Mouse (Mus musculus) neural tube, embryonic 15.5 days (tissue): ENCODE results near the gene Ripor1. TPM values are rescaled to one million over a fixed set of nuclear protein-coding genes. Genes with fewer than 3 reads are reported as not detected.
"Not testable (repeated sequence)": the region's sequence is repeated elsewhere in the genome, so short reads cannot be mapped to it uniquely, and the experiment has no call there.

Experiments used
- ATAC-seq: fragments of 200-750 bp; cut with Nextera tagmentation; 2 replicates; pipeline ENCODE4 v1.8.0; 2017; ENCODE audit warnings: mild to moderate bottlenecking, moderate TSS enrichment, moderate library complexity; ENCODE audit not compliant: low FRiP score
- H3K27ac ChIP-seq: fragments of 300-500 bp; sonication (generic); replicated peaks from 2 replicates; pipeline ENCODE4 v1.5.1; 2015; ENCODE audit warnings: mild to moderate bottlenecking, inconsistent platforms
- H3K27me3 ChIP-seq: fragments of 300-500 bp; sonication (generic); replicated peaks from 2 replicates; pipeline ENCODE4 v1.6.1; 2015; ENCODE audit warnings: inconsistent platforms
- H3K36me3 ChIP-seq: fragments of 300-500 bp; sonication (generic); 2 replicates; pipeline ENCODE4 v1.6.1; 2015; ENCODE audit warnings: inconsistent platforms
- H3K4me1 ChIP-seq: fragments of 300-500 bp; sonication (generic); 2 replicates; pipeline ENCODE4 v1.6.1; 2015; ENCODE audit warnings: inconsistent platforms
- H3K4me2 ChIP-seq: fragments of 300-500 bp; sonication (generic); 2 replicates; pipeline ENCODE4 v1.6.1; 2015; ENCODE audit warnings: inconsistent platforms, mild to moderate bottlenecking, moderate library complexity
- H3K4me3 ChIP-seq: fragments of 300-500 bp; sonication (generic); replicated peaks from 2 replicates; pipeline ENCODE4 v1.5.1; 2015; ENCODE audit warnings: mild to moderate bottlenecking, inconsistent platforms
- H3K9ac ChIP-seq: fragments of 300-500 bp; sonication (generic); replicated peaks from 2 replicates; pipeline ENCODE4 v1.6.1; 2015; ENCODE audit warnings: mild to moderate bottlenecking, inconsistent platforms
- H3K9me3 ChIP-seq: fragments of 300-500 bp; sonication (generic); replicated peaks from 2 replicates; pipeline ENCODE4 v1.6.1; 2016; ENCODE audit warnings: inconsistent platforms
- WGBS: fragments of 180-500 bp; shearing (Covaris S2); methylation state at CpG from one replicate; pipeline ENCODE4 v1.1.7; 2015; ENCODE audit warnings: mixed read lengths; 5-methylcytosine and 5-hydroxymethylcytosine counted together
- polyA plus RNA-seq: library from polyadenylated mRNA; unstranded; fragments of >200 nt; fragmentation: Nextera tagmentation; extraction: Ambion mirVana; gene quantifications from 2 replicates; pipeline ENCODE4 v1.2.1, GENCODE M21; 2015

Ripor1 gene
- 34.0 and 37.4 TPM in 2 replicates for polyA plus RNA-seq

GRCm38 (mm10) chr8:105604804-105605381, at the start of gene Ripor1:
Gene Ripor1, plus strand, starts transcription at chr8:105605255.
- WGBS, result under 1% methylated on average over 36 of the region's 42 CpGs
- H3K9ac ChIP-seq, result peak within 1 kb of the TSS; percentile 88
- H3K36me3 ChIP-seq, result no peaks in the 10 kb centered on the region
- peak within 1 kb of the TSS; percentile 67 for H3K4me3 ChIP-seq
- H3K27ac ChIP-seq, result peak within 1 kb of the TSS; percentile 91
- ATAC-seq, result peak; percentile 83
- H3K4me1 ChIP-seq, result peaks cover 33% of the 10 kb centered on the region
- H3K27me3 ChIP-seq, result no peaks in the 10 kb centered on the region
- no peaks in the 10 kb centered on the region for H3K9me3 ChIP-seq
- H3K4me2 ChIP-seq, result peak within 1 kb of the TSS; percentile 87

DNA sequence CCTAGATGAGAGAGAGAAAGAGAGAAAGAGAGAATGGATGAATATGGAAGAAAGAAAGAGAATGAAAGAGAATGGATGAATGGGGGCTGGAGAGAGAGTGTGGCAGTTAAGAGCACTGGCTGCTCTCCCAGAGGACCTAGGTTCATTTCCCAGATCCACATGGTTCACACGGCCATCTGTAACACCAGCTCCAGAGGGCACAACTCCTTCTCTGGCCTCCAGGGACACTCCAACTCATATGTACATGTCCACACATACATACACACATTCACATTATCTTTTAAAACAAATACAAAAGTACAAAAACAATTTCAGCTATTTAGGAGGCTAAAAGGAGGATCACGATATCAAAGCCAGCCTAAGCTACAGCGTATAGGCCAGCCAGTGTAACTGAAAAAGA, 42.2 kb upstream of the Ripor1 start:
- no peaks in the 10 kb centered on the region for H3K27me3 ChIP-seq
- H3K27ac ChIP-seq, result no peak overlapping the region
- no peak overlapping the region for H3K9ac ChIP-seq
- ATAC-seq, result no peak
- H3K4me3 ChIP-seq, result no peak overlapping the region
- peaks cover 54% of the 10 kb centered on the region for H3K4me1 ChIP-seq
- no peak overlapping the region for H3K4me2 ChIP-seq
- WGBS, result 78% methylated on average over 3 of the region's 3 CpGs
- no peaks in the 10 kb centered on the region for H3K9me3 ChIP-seq
- 0 out of 2 replicates have a peak, but pooled peaks cover 4% of the 10 kb centered on the region for H3K36me3 ChIP-seq

- Histone ChIP-seq H3K36me3 (0 out of 2 replicates have a peak, but pooled peaks cover 4% of the 10 kb centered on the region), H3K9me3 (no peaks in the 10 kb centered on the region), H3K4me2 (no peak overlapping the region; the same call in 1 of the 2 replicates), H3K27me3 (no peaks in the 10 kb centered on the region), H3K27ac (no peak overlapping the region), H3K4me1 (peaks cover 54% of the 10 kb centered on the region), H3K9ac (no peak overlapping the region), H3K4me3 (no peak overlapping the region)
- ATAC-seq, result no peak
- WGBS, result 88% methylated on average over 1 of the region's 1 CpGs
Measured at GRCm38 (mm10) chr8:105563871-105564270, 41.2 kb upstream of the Ripor1 start.

- peak overlapping the region; percentile 92 for H3K27ac ChIP-seq
- peak overlapping the region; percentile 89 for H3K4me3 ChIP-seq
- 80% methylated on average over 9 of the region's 9 CpGs for whole genome bisulfite sequencing
- H3K36me3 ChIP-seq, H3K9me3 ChIP-seq, ATAC-seq, H3K27me3 ChIP-seq: not testable (repeated sequence)
- peak overlapping the region; percentile 84 for H3K4me2 ChIP-seq
- peak overlapping the region; percentile 91 for H3K9ac ChIP-seq
- H3K4me1 ChIP-seq, result peaks cover 54% of the 10 kb centered on the region
Measured at GRCm38 (mm10) chr8:105564573-105565229, 40.4 kb upstream of the Ripor1 start.

- Histone ChIP-seq H3K27me3 (no peaks in the 10 kb centered on the region), H3K9ac (peak overlapping the region; percentile 91), H3K4me2 (peak overlapping the region; percentile 84), H3K9me3 (no peaks in the 10 kb centered on the region), H3K4me1 (peaks cover 52% of the 10 kb centered on the region), H3K27ac (peak overlapping the region; percentile 92), H3K36me3 (0 out of 2 replicates have a peak, but pooled peaks cover 4% of the 10 kb centered on the region), H3K4me3 (peak overlapping the region; percentile 89)
- WGBS, result under 1% methylated on average over 31 of the region's 31 CpGs
- ATAC-seq, result peak; percentile 77
Measured at GRCm38 (mm10) chr8:105565401-105565881, 39.6 kb upstream of the Ripor1 start.

GRCm38 (mm10) chr8:105565952-105566702, 38.9 kb upstream of the Ripor1 start, which contains the start of gene Atp6v0d1:
Gene Atp6v0d1, minus strand, starts transcription at chr8:105566047.
- Histone ChIP-seq H3K9ac (peak within 1 kb of the TSS; percentile 91), H3K27ac (peak within 1 kb of the TSS; percentile 92), H3K4me1 (peaks cover 52% of the 10 kb centered on the region), H3K4me2 (peak within 1 kb of the TSS; percentile 84), H3K36me3 (0 out of 2 replicates have a peak, but pooled peaks cover 4% of the 10 kb centered on the region), H3K27me3 (no peaks in the 10 kb centered on the region), H3K4me3 (peak within 1 kb of the TSS; percentile 89), H3K9me3 (no peaks in the 10 kb centered on the region)
- 2% methylated on average over 53 of the region's 53 CpGs for WGBS
- ATAC-seq, result peak; percentile 98

DNA sequence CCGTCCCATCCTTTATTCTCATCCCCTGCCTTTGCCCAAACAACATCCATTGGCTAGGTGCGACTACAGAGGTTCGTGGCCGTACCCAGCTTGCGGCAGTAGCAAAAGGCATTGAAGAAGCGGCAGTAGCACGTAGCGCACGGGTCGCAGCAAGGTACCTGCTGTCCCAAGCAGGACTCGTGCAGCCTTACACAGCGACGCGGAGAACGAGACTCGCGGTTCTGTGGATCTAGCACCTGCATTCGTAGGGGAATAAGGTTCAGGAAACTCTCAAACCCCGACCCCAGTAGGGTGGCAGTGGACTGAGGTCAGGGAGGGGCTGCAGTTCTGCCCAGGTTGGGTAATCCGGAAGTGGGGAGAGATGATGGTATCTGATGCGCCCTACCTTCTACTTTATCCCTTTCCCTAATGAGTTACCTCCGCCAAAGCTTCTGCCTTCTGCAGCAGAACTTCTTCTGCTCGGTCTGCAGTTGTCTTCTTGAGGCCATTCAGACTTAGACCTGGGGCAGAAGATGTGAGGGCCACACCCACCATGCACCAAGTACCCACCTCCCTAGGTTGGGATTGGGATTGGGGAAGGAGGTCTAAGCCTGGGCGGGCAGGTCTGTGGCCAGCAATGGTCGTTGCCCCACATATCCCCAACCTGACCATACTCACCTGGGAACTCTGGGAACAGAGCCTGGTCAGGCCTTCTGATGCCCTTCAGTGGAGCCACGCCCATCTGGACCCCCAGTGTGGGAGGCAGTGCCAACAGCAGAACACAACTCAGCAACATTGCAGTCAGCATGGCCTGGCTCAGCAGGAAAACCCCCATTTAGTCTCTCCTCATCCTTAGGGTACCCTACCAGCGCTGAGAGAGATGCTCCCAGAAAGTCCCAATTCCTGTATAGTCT, 38.1 kb upstream of the Ripor1 start:
- peaks cover 46% of the 10 kb centered on the region for H3K4me1 ChIP-seq
- peak overlapping the region; percentile 73 for H3K27ac ChIP-seq
- peak overlapping the region; percentile 89 for H3K4me3 ChIP-seq
- H3K27me3 ChIP-seq, result no peaks in the 10 kb centered on the region
- no peaks in the 10 kb centered on the region for H3K9me3 ChIP-seq
- H3K36me3 ChIP-seq, result 0 out of 2 replicates have a peak, but pooled peaks cover 4% of the 10 kb centered on the region
- peak overlapping the region; percentile 45 for H3K9ac ChIP-seq
- H3K4me2 ChIP-seq, result peak overlapping the region; percentile 84
- WGBS, result 26% methylated on average over 27 of the region's 27 CpGs
- ATAC-seq, result peak; percentile 16; the same call in 1 of the 2 replicates

GRCm38 (mm10) chr8:105571810-105572209, 33.2 kb upstream of the Ripor1 start:
- ATAC-seq, result no peak
- Histone ChIP-seq H3K4me2 (no peak overlapping the region), H3K9me3 (no peaks in the 10 kb centered on the region), H3K27me3 (no peaks in the 10 kb centered on the region), H3K36me3 (no peaks in the 10 kb centered on the region), H3K4me3 (no peak overlapping the region), H3K9ac (no peak overlapping the region), H3K4me1 (peaks cover 8% of the 10 kb centered on the region), H3K27ac (no peak overlapping the region)
- 89% methylated on average over 9 of the region's 9 CpGs for WGBS

- no peak overlapping the region for H3K4me3 ChIP-seq
- ATAC-seq, result no peak
Measured at GRCm38 (mm10) chr8:105573427-105573826, 31.6 kb upstream of the Ripor1 start.

DNA sequence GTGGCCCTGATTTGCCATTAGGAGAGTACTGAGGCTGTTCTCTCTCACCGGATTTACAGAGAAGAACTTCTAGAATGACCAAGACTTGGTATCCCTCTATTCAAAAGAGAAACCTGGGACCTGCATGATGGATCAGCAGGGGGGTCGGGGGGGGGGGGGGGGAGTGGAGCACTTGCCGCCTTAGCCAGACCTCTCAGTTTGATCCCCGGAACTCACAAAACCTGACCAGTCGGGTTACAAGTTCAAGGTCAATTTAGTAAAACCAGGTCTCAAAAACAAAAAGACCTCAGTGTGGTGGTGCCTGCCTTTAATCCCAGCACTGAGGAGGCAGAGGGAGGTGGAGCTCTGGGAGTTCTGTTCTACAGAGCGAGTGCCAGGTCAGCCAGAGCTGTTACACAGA, 30.3 kb upstream of the Ripor1 start:
- no peaks in the 10 kb centered on the region for H3K9me3 ChIP-seq
- ATAC-seq, result no peak
- 44% methylated on average over 6 of the region's 6 CpGs for WGBS
- H3K27ac ChIP-seq, result no peak overlapping the region
- H3K4me1 ChIP-seq, result no peaks in the 10 kb centered on the region
- no peaks in the 10 kb centered on the region for H3K27me3 ChIP-seq
- no peak overlapping the region for H3K4me3 ChIP-seq
- no peaks in the 10 kb centered on the region for H3K36me3 ChIP-seq
- no peak overlapping the region for H3K9ac ChIP-seq
- H3K4me2 ChIP-seq, result no peak overlapping the region

More at GRCm38 (mm10) chr8:105573427-105573826, 31.6 kb upstream of the Ripor1 start:
- Histone ChIP-seq H3K27me3 (no peaks in the 10 kb centered on the region), H3K36me3 (no peaks in the 10 kb centered on the region), H3K9me3 (no peaks in the 10 kb centered on the region), H3K4me1 (no peaks in the 10 kb centered on the region), H3K27ac (no peak overlapping the region), H3K9ac (no peak overlapping the region), H3K4me2 (no peak overlapping the region)

- Histone ChIP-seq H3K27ac (no peak overlapping the region), H3K4me3 (no peak overlapping the region), H3K27me3 (no peaks in the 10 kb centered on the region), H3K9me3 (no peaks in the 10 kb centered on the region), H3K36me3 (no peaks in the 10 kb centered on the region), H3K9ac (no peak overlapping the region), H3K4me2 (no peak overlapping the region), H3K4me1 (no peaks in the 10 kb centered on the region)
- WGBS, result 49% methylated on average over 3 of the region's 3 CpGs
- no peak for ATAC-seq
Measured at GRCm38 (mm10) chr8:105575538-105575937, 29.5 kb upstream of the Ripor1 start.
